Mouse (Mus musculus): Measurements from ENCODE around the gene Myo19. TPM values are rescaled to one million over a fixed set of nuclear protein-coding genes. Genes with fewer than 3 reads are reported as not detected.

Myo19 gene
- polyA plus RNA-seq (2012; ENCODE audit: insufficient read depth, low replicate concordance): 2.8 and 3.3 TPM in 2 replicates

GRCm38 (mm10) chr11:84879772-84880464, at the start of gene Myo19, which contains the start of gene Pigw:
Gene Myo19 (plus strand): TSS chr11:84880148.
Gene Pigw (minus strand): TSS chr11:84880285.
- Histone ChIP-seq H3K27me3 (replicated peaks) (no peaks in the 10 kb centered on the region), H3K4me1 (peaks cover 45% of the 10 kb centered on the region), H3K9me3 (no peaks in the 10 kb centered on the region), H3K4me3 (replicated peaks) (peak within 1 kb of the TSS; percentile 96), H3K36me3 (replicated peaks; ENCODE audit: low read length) (peaks cover 28% of the 10 kb centered on the region)
- no peak for TF ChIP-seq FLI1 (IDR thresholded peaks at IDR 0.05; ENCODE audit: low read length)
- TF ChIP-seq GATA1 (IDR thresholded peaks at IDR 0.05; ENCODE audit: borderline replicate concordance, low read length): no peak

GRCm38 (mm10) chr11:84839330-84839729, 40.6 kb upstream of the Myo19 start:
- H3K36me3 ChIP-seq (replicated peaks; ENCODE audit: low read length): peaks cover 92% of the 10 kb centered on the region
- H3K4me1 ChIP-seq: 0 out of 2 replicates have a peak, but pooled peaks cover under 1% of the 10 kb centered on the region
- H3K9me3 ChIP-seq: no peaks in the 10 kb centered on the region
- no peaks in the 10 kb centered on the region for H3K27me3 ChIP-seq (replicated peaks)
- TF ChIP-seq FLI1 (IDR thresholded peaks at IDR 0.05; ENCODE audit: low read length): no peak
- TF ChIP-seq GATA1 (IDR thresholded peaks at IDR 0.05; ENCODE audit: borderline replicate concordance, low read length): no peak
- no peak overlapping the region for H3K4me3 ChIP-seq (replicated peaks)

GRCm38 (mm10) chr11:84846741-84847474, 33.0 kb upstream of the Myo19 start:
- no peak overlapping the region for H3K4me3 ChIP-seq (replicated peaks)
- no peaks in the 10 kb centered on the region for H3K4me1 ChIP-seq
- peaks cover 87% of the 10 kb centered on the region for H3K36me3 ChIP-seq (replicated peaks; ENCODE audit: low read length)
- TF ChIP-seq FLI1 (IDR thresholded peaks at IDR 0.05; ENCODE audit: low read length): no peak
- no peak for TF ChIP-seq GATA1 (IDR thresholded peaks at IDR 0.05; ENCODE audit: borderline replicate concordance, low read length)
- H3K27me3 ChIP-seq (replicated peaks): no peaks in the 10 kb centered on the region
- no peaks in the 10 kb centered on the region for H3K9me3 ChIP-seq

- no peak overlapping the region for H3K4me3 ChIP-seq (replicated peaks)
- peaks cover 89% of the 10 kb centered on the region for H3K36me3 ChIP-seq (replicated peaks; ENCODE audit: low read length)
- no peaks in the 10 kb centered on the region for H3K4me1 ChIP-seq
- no peaks in the 10 kb centered on the region for H3K27me3 ChIP-seq (replicated peaks)
- no peaks in the 10 kb centered on the region for H3K9me3 ChIP-seq
- TF ChIP-seq FLI1 (IDR thresholded peaks at IDR 0.05; ENCODE audit: low read length) (no peak), GATA1 (IDR thresholded peaks at IDR 0.05; ENCODE audit: borderline replicate concordance, low read length) (no peak)
These were observed 32.4 kb upstream of the Myo19 start for GRCm38 (mm10) chr11:84847475-84848090.

- Histone ChIP-seq H3K27me3 (replicated peaks) (no peaks in the 10 kb centered on the region), H3K36me3 (replicated peaks; ENCODE audit: low read length) (peaks cover 92% of the 10 kb centered on the region), H3K4me1 (peaks cover 26% of the 10 kb centered on the region), H3K4me3 (replicated peaks) (no peak overlapping the region), H3K9me3 (no peaks in the 10 kb centered on the region)
- no peak for TF ChIP-seq GATA1 (IDR thresholded peaks at IDR 0.05; ENCODE audit: borderline replicate concordance, low read length)
- TF ChIP-seq FLI1 (IDR thresholded peaks at IDR 0.05; ENCODE audit: low read length): no peak
These were observed 24.7 kb upstream of the Myo19 start for GRCm38 (mm10) chr11:84855285-84855684.

GRCm38 (mm10) chr11:84865268-84865667, 14.7 kb upstream of the Myo19 start:
- TF ChIP-seq FLI1 (IDR thresholded peaks at IDR 0.05; ENCODE audit: low read length) (no peak), GATA1 (IDR thresholded peaks at IDR 0.05; ENCODE audit: borderline replicate concordance, low read length) (no peak)
- Histone ChIP-seq H3K9me3 (no peaks in the 10 kb centered on the region), H3K4me1 (peaks cover 58% of the 10 kb centered on the region), H3K4me3 (replicated peaks) (no peak overlapping the region), H3K36me3 (replicated peaks; ENCODE audit: low read length) (peaks cover 69% of the 10 kb centered on the region), H3K27me3 (replicated peaks) (no peaks in the 10 kb centered on the region)

- TF ChIP-seq GATA1 (IDR thresholded peaks at IDR 0.05; ENCODE audit: borderline replicate concordance, low read length): no peak
- no peak for TF ChIP-seq FLI1 (IDR thresholded peaks at IDR 0.05; ENCODE audit: low read length)
- H3K4me1 ChIP-seq: peaks cover 55% of the 10 kb centered on the region
- H3K27me3 ChIP-seq (replicated peaks): no peaks in the 10 kb centered on the region
- peak overlapping the region; percentile 88 for H3K4me3 ChIP-seq (replicated peaks)
- H3K36me3 ChIP-seq (replicated peaks; ENCODE audit: low read length): peaks cover 47% of the 10 kb centered on the region
- no peaks in the 10 kb centered on the region for H3K9me3 ChIP-seq
These were observed 12.4 kb upstream of the Myo19 start for GRCm38 (mm10) chr11:84867586-84867985.

- no peak for TF ChIP-seq GATA1 (IDR thresholded peaks at IDR 0.05; ENCODE audit: borderline replicate concordance, low read length)
- no peak for TF ChIP-seq FLI1 (IDR thresholded peaks at IDR 0.05; ENCODE audit: low read length)
- Histone ChIP-seq H3K9me3 (no peaks in the 10 kb centered on the region), H3K4me3 (replicated peaks) (peak overlapping the region; percentile 93), H3K27me3 (replicated peaks) (no peaks in the 10 kb centered on the region), H3K4me1 (peaks cover 54% of the 10 kb centered on the region), H3K36me3 (replicated peaks; ENCODE audit: low read length) (peaks cover 36% of the 10 kb centered on the region)
These were observed 11.1 kb upstream of the Myo19 start for GRCm38 (mm10) chr11:84868786-84869259.

GRCm38 (mm10) chr11:84869537-84870232, 10.3 kb upstream of the Myo19 start:
- Histone ChIP-seq H3K27me3 (replicated peaks) (no peaks in the 10 kb centered on the region), H3K9me3 (no peaks in the 10 kb centered on the region), H3K4me3 (replicated peaks) (peak overlapping the region; percentile 93), H3K4me1 (peaks cover 48% of the 10 kb centered on the region), H3K36me3 (replicated peaks; ENCODE audit: low read length) (peaks cover 32% of the 10 kb centered on the region)
- TF ChIP-seq GATA1 (IDR thresholded peaks at IDR 0.05; ENCODE audit: borderline replicate concordance, low read length) (no peak), FLI1 (IDR thresholded peaks at IDR 0.05; ENCODE audit: low read length) (no peak)

Measured in megakaryocyte, embryonic 14.5 days (primary cell).